Mouse (Mus musculus) gastrocnemius, postnatal 10 days (tissue): ENCODE results near the gene Ndufs8. TPM values are rescaled to one million over a fixed set of nuclear protein-coding genes. Genes with fewer than 3 reads are reported as not detected.
A peak's percentile ranks its signal among the peaks of the same experiment; 100 is the strongest.

Experiments used
- DNase-seq: peaks from one replicate; pipeline ENCODE4 v3.0.0; 2021; ENCODE audit warnings: mixed read lengths
- total RNA-seq, 2 experiments: library from RNA; stranded (reverse); gene quantifications; 2 replicates each; pipeline ENCODE4 v1.2.3; 2021

The Ndufs8 gene
- total RNA-seq, 2 experiments from 2014 or later: 181 to 205 TPM

- no peak for DNase-seq
Measured at GRCm38 (mm10) chr19:3905261-3905969, 7.2 kb downstream of the Ndufs8 start.

GRCm38 (mm10) chr19:3904363-3904675 lies 8.3 kb downstream of the Ndufs8 start:
- no peak for DNase-seq

GRCm38 (mm10) chr19:3903648-3904362 lies 8.8 kb downstream of the Ndufs8 start:
- no peak for DNase-seq

GRCm38 (mm10) chr19:3902966-3903365 lies 9.6 kb downstream of the Ndufs8 start:
- DNase-seq: no peak

- DNase-seq: no peak
Measured at GRCm38 (mm10) chr19:3899618-3900017, 13.0 kb downstream of the Ndufs8 start.

GRCm38 (mm10) chr19:3898952-3899351 lies 13.6 kb downstream of the Ndufs8 start:
- no peak for DNase-seq

- no peak for DNase-seq
Measured at GRCm38 (mm10) chr19:3897557-3897956, 15.0 kb downstream of the Ndufs8 start.

GRCm38 (mm10) chr19:3896208-3896607 lies 16.4 kb downstream of the Ndufs8 start:
- no peak for DNase-seq

GRCm38 (mm10) chr19:3895171-3895631 lies 17.4 kb downstream of the Ndufs8 start:
- DNase-seq: no peak

GRCm38 (mm10) chr19:3894294-3894693 lies 18.3 kb downstream of the Ndufs8 start:
- DNase-seq: no peak

GRCm38 (mm10) chr19:3893545-3894116 lies 18.9 kb downstream of the Ndufs8 start:
- DNase-seq: no peak

- no peak for DNase-seq
Measured at GRCm38 (mm10) chr19:3890181-3890580, 22.4 kb downstream of the Ndufs8 start.

- no peak for DNase-seq
Measured at GRCm38 (mm10) chr19:3889096-3889495, 23.5 kb downstream of the Ndufs8 start.

- DNase-seq: no peak
Measured at GRCm38 (mm10) chr19:3884325-3884990, 28.1 kb downstream of the Ndufs8 start.

GRCm38 (mm10) chr19:3882214-3882613 lies 30.4 kb downstream of the Ndufs8 start:
- DNase-seq: no peak

GRCm38 (mm10) chr19:3880054-3880848 lies 32.3 kb downstream of the Ndufs8 start:
- DNase-seq: no peak

GRCm38 (mm10) chr19:3875045-3875444 lies 37.5 kb downstream of the Ndufs8 start:
- no peak for DNase-seq

GRCm38 (mm10) chr19:3872373-3872772 lies 40.2 kb downstream of the Ndufs8 start:
- peak; percentile 37 for DNase-seq

GRCm38 (mm10) chr19:3871468-3871867 lies 41.1 kb downstream of the Ndufs8 start:
- no peak for DNase-seq

GRCm38 (mm10) chr19:3868290-3868689 lies 44.3 kb downstream of the Ndufs8 start:
- DNase-seq: no peak

GRCm38 (mm10) chr19:3864960-3865359 lies 47.6 kb downstream of the Ndufs8 start:
- DNase-seq: no peak

GRCm38 (mm10) chr19:3862713-3863112 lies 49.9 kb downstream of the Ndufs8 start:
- DNase-seq: no peak
